Mouse (Mus musculus): Measurements from ENCODE around the gene Rhou. TPM values are rescaled to one million over a fixed set of nuclear protein-coding genes. Genes with fewer than 3 reads are reported as not detected.
"Not testable (repeated sequence)": the region's sequence is repeated elsewhere in the genome, so short reads cannot be mapped to it uniquely, and the experiment has no call there.

Rhou gene
- 10 to 100 TPM; 40.8 to 55.7 TPM for total RNA-seq (2021)
- long read RNA-seq, experiment 1, transcript Rhou-201 (3 exons, 3,371 nt), result major isoform, 30 of 38 reads
- long read RNA-seq, experiment 1, partial matches to known transcripts, result 0 of 38 reads
- long read RNA-seq, experiment 1, other reads (novel, unspliced or antisense), result 8 of 38 reads
- long read RNA-seq, experiment 2, transcript Rhou-201 (3 exons, 3,371 nt), result major isoform, 9 of 11 reads
- long read RNA-seq, experiment 2, partial matches to known transcripts, result 0 of 11 reads
- long read RNA-seq, experiment 2, other reads (novel, unspliced or antisense), result 2 of 11 reads

- DNase-seq, result peak; percentile 97 to 98
Measured at GRCm38 (mm10) chr8:123653308-123653993, at the start of gene Rhou. Gene Rhou, plus strand, starts transcription at chr8:123653929.

GRCm38 (mm10) chr8:123612652-123613051, 41.1 kb upstream of the Rhou start:
- DNase-seq, result not testable (repeated sequence)

DNA sequence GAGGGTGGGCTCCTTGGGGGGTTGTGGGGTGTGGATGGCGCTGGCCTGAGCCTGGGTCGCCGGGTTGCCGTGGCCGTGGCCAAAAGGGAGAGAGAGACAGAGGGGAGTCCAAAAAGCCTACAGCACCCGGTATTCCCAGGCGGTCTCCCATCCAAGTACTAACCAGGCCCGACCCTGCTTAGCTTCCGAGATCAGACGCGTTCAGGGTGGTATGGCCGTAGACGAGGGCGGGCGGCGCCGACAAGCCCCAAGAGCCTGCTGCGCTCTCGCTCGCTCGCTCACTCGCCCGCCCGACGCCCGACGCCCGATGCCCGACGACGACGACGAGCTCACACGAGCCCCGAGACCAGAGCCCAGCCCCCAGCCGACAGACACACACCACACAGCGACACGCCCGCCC, 30.2 kb upstream of the Rhou start:
- DNase-seq, result not testable (repeated sequence)

- DNase-seq, result no peak
Measured at GRCm38 (mm10) chr8:123624274-123624673, 29.5 kb upstream of the Rhou start.

DNA sequence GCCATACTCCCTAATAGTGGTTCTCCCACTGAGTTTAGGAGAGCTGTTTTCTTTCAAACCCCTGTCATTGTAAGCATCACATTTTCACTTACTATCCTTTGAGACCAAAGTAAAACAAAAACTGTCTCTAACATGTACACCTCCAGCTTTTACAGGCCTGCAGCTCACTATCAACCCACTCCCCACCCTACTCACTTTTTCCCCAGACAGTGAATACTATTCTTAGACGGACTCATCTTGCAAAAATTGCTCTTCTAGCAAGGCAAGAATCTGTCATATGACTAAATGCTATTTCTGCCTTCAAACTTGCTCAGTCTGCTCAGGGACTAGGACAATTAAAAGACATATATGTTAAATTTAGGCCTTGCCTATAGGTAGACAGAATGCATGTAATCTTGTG, 29.0 kb upstream of the Rhou start:
- no peak for DNase-seq

DNA sequence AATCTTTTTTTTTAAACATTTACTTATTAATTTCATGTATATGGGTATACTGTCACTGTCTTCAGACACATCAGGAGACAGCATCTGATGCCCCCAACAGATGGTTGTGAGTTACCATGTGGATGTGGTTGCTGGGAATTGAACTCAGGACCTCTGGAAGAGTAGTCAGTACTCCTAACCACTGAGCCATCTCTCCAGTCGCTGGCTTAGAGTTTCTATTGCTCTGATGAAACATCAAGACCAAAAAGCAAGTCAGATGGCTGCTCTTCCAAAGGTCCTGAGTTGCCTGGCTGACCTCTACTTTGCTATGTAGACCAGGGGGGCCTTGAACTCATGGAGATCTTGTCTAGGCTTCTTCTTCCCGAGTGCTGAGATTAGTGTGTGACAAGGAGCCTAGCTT, 28.0 kb upstream of the Rhou start:
- DNase-seq, result no peak

DNA sequence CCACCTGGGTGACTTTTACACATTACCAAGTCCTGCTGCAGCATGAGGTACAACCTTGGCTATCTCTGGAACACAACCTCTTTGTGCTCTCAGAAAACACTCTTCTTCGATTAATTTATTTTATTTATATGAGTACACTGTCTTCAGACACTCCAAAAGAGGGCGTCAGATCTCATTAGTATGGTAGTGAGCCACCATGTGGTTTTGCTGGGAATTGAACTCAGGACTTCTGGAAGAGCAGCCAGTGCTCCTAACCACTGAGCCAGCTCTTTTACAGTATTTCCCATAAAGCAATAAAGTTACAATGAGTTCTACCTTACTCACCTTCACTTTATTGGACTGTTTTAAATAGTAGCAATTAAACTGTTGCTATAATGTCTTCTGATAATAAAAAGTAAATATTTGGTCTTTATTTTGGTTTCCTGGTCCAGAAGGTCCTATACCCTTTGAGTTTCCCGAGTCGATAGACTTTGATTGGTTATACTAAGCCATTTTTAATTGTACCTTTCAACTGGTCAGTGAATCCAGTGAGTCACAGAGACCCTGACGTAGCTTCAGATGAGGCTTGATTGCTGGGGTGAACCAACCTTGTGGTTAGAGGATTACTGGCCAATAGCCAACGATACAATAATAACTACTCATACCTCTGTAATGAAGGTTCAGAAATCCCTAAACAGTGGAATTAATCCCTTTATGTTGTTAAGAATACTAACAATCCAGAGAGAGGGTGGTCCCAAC, 26.1 kb upstream of the Rhou start:
- DNase-seq, result no peak

GRCm38 (mm10) chr8:123628253-123628967, 25.3 kb upstream of the Rhou start:
- DNase-seq, result peak; percentile 53 to 65

DNA sequence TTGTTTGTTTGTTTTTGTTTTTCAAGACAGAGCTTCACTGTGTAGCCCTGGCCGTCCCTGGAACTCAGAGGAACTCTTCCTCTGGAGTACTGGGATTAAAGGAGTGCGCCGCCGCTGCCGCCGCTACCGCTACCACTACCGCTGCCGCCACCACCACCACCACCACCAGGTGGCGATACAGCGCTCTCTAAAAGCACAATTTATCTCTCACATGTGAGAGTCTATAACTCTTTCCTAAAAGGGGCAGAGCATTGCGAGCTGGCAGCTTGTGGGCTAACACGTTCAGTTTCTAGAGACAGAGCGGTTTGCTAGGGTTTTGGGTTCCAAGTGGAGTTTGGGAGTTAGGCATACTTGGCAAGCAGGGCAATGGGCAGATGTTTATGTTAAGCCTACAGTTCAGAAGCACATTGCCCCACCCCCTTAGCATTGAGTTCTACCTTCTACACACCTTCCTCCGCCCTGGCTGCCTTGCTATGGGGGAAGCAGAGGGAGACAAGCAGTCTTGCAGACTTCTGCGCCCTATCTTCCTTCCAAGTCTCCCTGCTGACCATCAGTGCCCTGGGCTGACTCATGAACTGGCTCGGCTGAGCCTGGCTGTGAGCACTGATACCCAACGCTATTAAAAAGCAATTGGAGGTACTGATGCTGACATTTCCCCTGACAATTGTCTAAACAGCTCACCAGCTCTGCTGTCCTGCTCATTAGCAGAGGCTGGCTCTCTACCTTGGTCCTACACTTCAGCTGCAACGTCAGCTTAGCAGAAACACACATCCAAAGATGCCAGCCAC, 24.6 kb upstream of the Rhou start:
- peak; percentile 78 to 86 for DNase-seq

- no peak for DNase-seq
Measured at GRCm38 (mm10) chr8:123630058-123630457, 23.7 kb upstream of the Rhou start.

GRCm38 (mm10) chr8:123630841-123631251, 22.9 kb upstream of the Rhou start:
- no peak for DNase-seq

GRCm38 (mm10) chr8:123631746-123632145, 22.0 kb upstream of the Rhou start:
- DNase-seq, result not testable (repeated sequence)

GRCm38 (mm10) chr8:123632257-123632656, 21.5 kb upstream of the Rhou start:
- DNase-seq, result no peak

DNA sequence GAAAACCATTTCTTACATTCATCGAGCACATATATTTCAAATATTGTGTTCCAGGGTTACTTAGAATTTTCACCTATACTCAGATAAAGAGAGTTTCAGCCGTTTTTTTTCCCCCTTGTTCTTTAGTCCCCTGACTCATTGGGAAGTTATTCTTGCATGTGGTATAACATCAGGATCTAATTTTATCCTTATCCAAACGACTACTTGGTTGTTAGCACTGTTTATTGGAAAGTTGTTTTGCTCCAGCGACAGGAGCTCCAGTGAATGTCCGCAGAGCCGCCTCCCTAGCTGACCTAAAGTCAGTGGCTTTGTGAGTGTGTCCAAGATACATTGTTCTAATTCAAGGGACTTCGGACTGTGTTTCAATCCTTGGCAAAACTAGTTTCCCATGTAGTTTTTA, 19.9 kb upstream of the Rhou start:
- no peak for DNase-seq

GRCm38 (mm10) chr8:123634395-123635131, 19.2 kb upstream of the Rhou start:
- no peak for DNase-seq

DNA sequence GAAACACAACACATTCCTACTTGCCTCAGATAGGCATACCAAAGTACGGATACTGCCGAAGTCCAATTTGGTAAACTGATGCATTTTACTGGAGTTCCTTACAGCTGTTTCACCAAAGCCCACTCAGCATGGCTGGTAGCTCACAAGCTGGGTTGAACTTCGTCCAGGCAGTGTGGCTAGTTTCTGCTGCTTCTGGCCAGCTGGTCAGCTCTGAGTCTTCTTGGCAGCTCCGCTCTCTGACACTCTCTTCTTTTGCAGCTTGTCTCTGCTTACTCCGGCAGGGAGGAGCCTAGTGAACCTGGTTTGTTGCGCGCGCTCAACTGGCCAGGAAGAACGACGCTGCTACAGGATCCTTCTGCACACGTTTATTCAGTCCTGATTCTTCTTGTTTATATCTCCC, 18.1 kb upstream of the Rhou start:
- no peak for DNase-seq

DNA sequence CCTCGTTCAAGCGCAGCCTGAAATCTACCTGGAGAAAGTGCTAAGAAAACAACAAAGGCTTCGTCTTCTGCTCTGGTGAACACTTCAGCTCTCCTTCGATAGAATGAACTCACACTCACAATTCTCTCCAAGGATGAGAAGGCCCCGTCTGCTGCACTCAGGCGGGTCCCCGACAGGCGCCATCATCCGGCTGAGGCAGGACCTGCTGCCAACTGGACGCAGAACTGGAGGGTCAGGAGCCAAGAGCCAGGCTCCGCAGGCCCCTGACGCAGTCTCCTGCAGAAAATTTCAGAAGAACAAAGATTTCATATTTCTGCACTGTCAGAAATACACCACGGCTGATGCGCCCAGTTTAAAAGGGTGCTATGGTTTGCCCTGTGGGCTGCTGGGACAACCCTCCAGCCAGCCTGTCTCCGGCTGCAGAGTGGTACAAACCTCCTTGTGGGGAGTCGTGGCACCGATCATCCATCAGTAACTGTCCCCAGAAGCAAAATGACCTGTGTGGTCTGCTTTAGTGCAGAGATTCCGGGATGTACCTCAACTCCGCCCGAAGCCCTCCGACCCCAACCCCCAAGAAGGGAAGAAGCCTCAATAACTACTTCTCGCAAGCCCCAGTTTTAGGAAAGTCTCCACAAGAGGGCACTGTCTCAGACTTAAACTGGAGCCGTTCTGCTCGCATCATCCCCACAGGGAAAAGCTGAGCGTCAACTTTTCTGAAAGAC, 10.2 kb upstream of the Rhou start:
- peak; percentile 41 to 74 for DNase-seq

DNA sequence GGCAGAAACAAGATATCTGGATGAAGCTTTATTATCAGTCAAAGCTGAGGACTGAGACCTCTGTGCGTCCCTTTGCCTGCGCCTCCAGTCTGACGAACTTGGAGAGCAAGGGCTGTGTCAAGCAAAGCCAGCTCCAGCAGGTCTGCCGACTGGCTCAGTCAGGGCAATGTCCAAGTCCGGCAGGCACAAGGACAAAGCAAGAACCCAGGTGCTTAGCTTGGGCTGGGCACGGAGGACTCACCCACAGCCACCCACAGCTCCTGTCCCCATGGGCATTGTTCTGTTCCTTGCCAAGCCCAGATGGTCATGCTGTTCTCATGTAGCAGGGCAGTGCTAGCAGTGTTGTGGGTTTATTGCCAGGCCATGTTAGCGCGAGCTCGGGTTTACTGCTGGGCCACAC, 8.5 kb upstream of the Rhou start:
- DNase-seq, result no peak

DNA sequence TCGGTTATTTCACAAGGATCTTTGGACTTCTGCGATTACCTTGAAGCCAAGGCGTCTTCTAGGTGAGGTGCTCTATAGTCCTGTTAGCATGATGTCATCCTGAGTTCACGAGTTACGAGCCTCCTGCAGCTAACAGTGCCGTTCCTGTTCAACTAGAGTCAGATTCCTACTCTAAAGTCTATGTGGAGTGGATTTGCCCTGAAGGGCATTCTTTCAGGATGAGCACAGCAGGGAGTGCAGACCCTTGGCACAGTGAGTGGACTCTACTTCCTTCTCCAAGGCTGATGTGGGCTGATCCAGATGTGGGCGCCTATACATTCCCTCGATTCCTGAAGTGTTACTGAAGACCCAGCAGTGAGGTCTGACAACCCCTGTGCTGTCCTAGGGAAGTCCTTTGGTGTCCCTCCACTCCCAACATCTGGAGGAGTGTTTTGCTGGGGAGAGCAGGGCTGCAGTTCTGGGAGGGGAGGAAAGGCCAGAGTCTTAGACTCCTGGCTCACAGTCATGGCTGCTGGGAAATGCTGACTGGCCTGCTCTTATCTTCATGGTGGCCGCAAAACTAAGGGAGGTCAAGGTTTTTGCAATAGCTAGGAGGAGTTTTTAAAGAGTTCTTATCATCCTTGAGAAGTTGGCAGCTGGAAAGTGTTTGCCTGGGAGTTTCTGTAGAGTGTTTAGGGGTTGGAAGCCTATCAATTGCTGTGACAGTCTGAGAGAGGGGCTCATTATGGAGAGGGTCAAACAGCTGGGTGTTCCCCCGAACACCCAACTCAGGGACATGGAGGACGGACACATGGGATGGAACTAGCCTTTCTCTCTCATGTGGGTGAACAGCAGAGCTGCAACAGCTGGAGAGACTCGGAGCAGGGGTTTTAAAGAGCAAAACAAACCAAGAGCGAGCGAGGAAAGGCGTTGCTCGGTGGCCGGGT, 5.2 kb upstream of the Rhou start:
- peak; percentile 58 for DNase-seq

Data from adrenal gland, postnatal 36 days (tissue).